Mouse (Mus musculus) thymus, postnatal 0 days (tissue): ENCODE results near the gene Maf. TPM values are rescaled to one million over a fixed set of nuclear protein-coding genes. Genes with fewer than 3 reads are reported as not detected.

ENCODE experiments used
- DNase-seq: peaks from one replicate; pipeline ENCODE4 v3.0.0-alpha.2; 2015; ENCODE audit warnings: low spot score
- polyA plus RNA-seq: library from polyadenylated mRNA; unstranded; fragments of >200 nt; fragmentation: Nextera tagmentation; extraction: Ambion mirVana; gene quantifications from 2 replicates; pipeline ENCODE4 v1.2.1, GENCODE M21; 2015

Maf gene
- 8.5 and 9.3 TPM in 2 replicates for polyA plus RNA-seq

DNA sequence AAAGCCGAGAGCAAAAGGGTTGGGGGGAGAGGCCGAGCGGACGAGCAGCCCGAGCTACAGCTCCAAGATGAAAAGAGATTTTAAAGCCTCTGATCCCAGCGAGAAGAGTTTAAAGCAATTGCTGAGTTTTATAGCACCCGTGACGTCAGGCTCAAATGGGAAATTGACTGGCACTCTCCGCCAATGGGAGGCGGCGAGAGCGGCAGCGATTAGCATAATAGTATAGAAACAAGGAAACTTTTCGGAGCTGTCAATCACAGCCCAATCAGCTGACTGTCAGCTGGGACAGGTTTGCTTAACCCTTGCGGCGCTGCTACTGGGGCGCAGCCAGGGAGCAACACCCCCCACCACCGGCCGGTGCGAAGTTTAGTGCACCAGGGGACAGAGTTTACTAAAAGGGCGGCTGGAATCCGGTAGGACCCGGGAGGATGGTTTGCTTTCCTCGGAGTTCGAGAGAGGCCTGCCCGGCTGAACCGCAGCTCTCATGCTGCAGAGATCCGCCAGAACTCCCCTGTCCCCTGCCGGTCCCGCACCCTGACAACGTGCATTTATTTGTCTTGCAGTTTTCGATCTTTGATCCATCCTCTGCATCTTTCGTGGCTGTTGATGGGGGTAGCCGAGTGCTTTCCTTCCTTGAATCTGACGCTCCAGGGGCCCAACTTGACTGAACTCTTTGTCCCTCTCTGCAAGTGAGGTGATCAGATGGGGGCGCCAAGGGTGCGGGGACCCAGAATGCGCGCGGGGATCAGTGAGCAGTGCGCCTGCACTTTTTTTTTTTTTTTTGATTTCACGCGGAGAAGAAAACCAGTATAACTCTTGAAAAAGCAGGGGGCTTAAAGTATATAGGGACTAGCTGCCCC, at the start of gene Maf:
Maf (minus strand) TSS at position 64 of the 860 bp plus-strand sequence.
- peak; percentile 94 for DNase-seq

DNA sequence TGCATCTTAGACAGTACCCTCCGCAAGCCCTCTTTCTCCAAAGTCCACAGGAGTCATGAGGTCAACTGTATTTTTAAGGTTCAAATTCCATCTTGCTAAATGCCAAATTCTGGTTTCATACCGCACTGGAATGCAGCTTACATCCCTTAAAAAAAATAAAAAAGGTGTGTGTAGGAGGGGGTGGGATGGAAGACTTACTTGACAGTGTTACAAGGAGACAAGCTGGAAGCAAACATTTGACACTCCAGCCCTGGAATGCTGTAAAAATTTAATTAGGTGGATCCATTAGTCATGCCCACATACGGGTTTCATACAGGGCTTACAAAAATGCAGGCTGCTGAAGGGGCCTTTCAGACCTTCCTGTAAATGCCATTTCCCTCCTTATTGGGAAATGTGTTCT, 49.4 kb upstream of the Maf start:
- DNase-seq = no peak

DNA sequence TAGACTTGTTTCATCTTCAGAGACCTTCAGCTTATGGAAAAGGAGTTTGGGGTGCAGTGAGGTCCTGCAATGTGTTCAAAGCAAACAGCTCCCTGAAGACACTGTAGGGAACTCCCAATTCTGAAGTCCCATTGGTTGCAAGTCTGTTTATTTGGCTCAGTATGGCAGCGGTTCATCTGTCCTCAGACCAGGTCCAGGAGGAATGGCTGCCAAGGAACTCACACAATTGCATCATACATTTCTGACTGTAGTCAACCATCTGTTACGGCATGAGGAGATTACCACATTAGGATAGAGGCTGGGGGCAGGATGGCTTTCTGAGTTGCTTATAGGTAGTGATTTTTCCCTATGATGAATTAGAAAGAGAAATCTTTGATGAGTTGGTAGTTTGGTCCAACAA, 48.4 kb upstream of the Maf start:
- DNase-seq = no peak

DNA sequence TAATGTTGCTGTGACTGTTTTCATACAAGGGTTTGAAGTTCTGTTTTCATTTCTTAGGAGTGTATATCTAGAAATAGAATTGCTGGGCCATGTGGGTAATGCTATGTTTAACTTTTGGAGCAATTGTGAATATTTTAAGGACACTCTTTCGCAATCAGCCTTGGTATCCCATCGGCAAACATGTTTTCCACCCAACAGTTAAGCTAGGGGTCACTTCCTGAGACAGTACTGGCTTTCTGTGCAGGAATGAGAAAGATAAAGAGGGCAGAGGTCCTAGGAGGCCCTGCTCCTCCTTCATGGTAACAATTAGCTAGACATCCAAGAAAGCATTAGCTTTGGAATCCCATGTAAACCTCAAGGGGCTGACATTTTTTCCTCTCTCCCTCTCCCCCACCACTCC, 47.1 kb upstream of the Maf start:
- DNase-seq = no peak

DNA sequence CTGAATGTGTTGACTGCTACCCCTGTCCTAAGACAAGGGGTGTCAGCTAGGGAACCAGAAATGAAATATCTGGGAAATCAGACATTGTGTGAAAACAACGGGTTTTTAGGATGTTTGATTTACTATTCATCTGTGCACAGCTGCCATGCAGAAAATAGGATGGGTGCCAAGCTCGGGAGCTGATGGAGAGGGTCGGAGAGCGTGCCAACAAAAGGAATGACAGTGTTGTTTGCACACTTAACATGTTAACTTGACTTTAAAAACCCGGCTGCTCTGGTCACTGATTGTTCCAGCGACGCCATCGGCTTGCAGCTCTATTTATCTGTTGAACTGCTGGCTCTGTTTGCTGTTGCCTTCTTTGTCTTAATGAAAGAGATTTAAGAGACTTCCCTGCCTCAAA, 46.2 kb upstream of the Maf start:
- DNase-seq = no peak

DNA sequence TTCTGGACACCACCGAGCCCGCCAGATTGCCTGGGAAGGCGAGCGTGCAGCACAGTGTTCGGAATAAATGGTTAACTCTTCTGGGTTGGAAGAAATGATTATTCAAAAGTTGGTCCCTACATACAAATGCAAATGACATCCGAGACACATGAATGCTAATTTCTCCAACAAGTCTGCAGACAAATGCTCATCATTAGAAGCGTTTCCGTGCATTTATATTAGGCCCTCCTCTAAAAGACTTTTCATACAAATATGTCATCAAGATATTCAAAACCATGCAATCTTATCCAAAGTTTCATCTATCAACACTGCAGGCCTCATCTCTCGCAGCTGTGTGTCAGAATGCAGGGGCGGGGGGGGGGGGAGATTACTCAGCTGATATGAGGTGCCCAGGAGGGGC, 39.8 kb upstream of the Maf start:
- no peak for DNase-seq

DNA sequence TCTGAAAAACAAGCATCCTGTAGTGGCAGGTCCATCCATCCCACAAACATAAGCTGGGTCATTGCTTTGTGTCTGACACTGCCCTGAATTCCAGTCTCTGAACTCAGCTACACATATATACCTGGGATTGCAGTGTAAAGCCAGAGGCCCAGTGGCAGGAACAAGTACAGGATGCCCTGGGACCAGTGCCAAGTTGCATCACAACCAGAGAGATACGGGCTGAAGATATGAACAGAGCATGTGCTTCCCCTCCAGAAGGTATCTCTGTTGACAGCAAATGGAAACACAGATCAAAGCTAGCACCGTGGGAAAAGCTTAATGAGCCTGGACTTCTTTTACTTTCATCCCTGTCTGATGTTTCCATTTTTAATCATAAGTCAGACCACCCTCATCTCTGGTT, 38.1 kb upstream of the Maf start:
- DNase-seq = no peak

DNA sequence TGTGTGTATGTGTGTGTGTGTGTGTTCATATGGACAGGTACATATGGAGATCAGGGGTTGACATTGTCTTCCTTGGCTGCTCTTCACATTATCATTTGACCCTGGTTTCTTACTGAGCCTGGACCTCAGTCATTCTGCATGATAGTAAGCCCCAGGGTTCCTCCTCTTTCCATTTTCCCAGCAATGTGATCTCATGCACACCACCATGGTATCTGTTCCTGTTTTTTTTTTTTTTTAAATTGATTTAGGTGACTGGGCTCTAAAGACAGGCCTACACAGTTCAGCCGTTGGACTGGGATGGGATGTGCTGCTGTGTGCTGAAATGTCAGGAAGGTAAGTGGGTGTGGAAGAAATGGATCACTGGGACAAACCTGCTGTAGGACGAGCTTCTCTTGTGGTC, 35.8 kb upstream of the Maf start:
- no peak for DNase-seq

DNA sequence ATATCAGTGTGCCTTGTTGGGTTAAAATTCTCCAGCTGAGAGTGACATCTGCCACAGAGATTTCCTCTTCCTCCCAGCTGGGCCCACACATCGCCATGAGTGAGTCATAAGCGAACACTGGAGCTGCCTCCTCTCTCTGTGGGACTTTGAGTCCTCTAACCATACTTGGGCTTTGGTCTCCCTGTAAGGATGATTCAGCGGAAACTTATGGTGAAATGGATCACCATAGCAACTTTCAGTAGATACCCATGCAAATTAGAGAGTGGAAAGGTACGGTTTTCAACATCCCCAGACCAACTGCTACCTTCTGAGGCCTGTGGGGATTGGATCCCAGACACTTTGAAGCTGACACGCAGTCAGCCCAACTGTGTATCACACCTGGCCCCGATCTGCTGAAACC, 35.1 kb upstream of the Maf start:
- DNase-seq = no peak

DNA sequence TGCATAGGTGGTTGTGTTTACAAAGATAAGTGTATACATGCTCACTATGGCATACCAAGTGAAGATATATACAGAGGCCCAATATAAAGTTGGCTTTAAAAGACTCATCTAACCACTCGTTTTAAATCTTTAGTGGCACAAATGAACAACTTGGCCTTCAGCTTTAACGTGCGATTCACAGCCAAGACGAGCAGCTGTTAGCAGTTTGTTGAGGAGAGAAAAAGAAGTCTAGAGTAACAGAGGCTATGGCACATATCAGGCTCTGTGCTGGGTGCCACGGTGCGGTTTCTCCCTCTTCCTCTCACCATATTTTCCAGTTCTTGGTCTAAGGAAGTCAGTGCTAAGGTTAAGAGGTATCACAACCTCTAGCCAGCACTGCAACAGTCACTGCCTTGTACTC, 34.4 kb upstream of the Maf start:
- DNase-seq = no peak

DNA sequence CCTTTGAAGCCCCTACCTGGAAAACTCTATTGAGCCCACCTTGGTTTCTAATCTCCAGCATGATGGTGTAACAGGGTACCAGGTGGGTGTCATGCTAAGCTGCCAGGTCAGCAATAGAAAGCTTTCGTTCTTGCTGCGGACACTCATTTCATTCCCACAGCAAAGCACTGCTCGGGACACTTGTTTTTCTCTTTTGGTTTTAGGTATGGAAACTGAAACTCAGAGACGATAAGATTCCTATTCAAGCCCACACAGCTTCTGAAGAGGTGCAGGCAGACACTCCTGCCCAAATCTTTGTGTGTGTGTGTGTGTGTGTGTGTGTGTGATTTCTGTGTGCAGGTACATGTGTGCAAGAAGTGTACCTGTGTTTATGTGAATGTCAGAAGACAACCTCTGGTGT, 32.2 kb upstream of the Maf start:
- no peak for DNase-seq

DNA sequence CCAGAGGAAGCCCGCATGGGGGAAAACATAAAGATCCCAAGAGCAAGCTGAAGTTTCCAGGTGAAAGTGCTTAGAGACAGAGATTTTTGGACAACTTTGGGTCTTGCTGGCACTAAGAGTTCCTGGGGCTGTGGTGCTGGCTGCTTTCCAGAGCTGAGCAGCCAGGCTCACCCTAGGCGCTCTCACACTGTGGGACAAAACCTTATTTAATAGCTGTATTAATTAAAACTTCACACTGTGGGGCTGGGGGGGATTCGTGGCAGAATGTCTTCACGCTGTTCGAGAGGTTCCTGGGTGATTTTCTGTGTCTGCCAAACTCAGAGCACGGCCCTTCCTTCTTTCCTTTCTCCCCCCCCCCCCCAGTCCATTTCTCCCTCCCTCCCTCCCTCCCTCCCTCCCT, 24.8 kb upstream of the Maf start:
- no peak for DNase-seq

DNA sequence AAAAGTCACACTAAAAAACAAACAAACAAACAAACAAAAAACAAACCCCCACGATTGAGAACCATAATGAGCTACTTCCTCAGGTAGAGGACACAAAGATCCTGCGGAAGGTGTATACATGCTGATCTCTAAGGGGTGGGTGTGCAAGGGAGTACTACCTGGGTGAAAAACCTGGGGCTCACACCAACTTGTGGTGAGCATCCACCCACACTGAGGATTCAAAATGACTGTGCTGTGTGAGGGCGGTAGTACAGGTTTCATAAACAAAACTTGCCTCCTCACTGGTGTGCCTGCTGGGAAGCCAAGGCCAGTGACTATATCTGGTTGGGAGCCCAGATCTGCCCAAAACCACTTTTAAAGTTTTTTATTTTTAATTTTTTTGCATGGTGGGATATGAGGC, 19.2 kb upstream of the Maf start:
- DNase-seq = no peak

DNA sequence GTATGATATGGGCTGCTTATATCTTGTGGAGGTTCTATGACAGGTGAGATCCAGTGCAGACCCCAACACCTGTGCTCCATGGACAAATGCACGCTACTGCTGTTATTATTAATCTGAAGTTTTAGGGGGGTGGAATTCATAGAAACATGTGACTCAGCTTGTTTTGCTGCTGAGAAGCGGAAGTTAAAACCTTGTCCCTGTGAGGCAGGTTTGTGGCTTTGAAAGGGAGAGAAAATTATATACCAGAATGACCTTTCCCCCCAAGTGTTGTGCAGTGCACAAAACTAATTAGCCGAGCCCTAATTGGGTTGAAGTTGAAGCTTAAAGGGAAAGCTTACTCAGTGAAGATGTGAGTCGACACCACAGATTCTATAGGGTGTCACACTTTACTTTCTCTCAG, 18.6 kb upstream of the Maf start:
- no peak for DNase-seq

DNA sequence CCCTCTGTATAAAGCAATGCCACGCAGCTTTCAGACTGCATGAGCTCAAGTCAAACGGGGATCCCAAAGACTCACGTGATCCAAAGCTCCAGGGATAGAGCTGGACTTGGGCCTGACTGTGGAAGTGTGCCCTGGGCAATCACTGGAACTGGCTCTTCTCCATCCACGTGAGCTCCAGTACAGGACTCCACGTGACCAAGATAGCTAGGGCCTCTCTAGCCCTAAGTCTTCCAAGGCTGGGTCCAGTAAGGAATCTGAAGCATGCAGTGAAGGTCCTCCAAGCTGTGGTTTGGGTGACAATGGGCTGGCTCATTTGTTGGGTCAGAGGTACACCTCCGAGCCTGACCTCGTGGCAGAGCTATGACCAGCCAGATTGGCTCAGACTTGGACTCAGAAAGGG, 11.5 kb upstream of the Maf start:
- DNase-seq = no peak

DNA sequence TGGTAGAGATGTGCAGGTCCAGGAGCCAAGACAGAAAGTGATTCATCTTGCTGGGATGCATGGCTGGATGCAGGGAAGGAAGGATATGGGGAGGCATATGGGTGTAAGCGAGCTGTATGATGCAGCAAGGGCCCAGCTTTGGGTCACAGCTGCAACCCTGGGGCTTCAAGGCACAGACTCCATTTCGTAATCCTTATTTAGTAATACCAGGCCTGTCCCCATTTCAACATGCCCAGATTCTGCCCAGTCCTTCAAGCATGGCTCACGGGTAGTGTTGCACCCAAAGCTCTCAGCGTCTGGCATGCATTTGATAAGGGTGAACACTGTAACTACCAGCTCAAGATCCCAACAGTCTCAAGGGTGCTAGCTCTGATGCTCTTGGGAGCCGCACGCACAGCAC, 11.0 kb upstream of the Maf start:
- DNase-seq = no peak

DNA sequence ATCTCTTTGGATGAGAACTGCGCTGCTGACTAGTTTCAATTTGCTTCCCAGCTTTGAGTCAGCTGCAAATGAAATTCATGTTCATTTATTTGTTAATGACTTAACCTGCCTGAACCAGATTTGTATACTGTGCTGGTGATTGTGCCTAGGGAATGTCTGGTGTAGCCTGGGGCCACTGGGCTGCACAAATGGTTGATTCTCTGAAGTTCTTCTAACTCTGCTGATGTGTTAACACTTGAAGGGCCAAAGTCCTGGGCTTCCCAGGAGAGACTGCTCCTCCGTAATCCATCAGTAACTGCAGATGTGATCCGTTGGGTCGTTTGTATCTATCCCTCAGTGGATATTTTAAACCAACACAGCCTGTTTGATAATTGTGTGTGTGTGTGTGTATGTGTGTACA, 7.7 kb upstream of the Maf start:
- DNase-seq = no peak

DNA sequence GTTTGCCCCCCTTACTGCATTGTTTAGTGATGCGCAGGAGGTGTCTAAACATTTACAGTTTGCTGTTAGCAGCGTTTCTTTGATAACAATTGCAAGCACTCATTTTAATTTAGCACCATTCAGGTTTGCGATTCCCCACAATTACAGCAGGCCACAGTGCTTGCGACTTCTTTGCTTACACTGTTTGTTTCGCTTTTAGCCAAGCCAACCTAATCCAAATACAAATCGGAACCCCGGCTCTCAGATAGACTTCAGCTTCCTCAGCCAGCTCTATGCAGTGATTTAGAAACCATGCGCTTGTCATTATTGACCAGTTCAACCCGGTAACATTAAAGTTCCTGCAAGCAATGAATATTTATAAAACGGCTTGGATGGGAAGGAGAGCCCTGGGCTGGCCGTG, 3.5 kb upstream of the Maf start:
- no peak for DNase-seq

DNA sequence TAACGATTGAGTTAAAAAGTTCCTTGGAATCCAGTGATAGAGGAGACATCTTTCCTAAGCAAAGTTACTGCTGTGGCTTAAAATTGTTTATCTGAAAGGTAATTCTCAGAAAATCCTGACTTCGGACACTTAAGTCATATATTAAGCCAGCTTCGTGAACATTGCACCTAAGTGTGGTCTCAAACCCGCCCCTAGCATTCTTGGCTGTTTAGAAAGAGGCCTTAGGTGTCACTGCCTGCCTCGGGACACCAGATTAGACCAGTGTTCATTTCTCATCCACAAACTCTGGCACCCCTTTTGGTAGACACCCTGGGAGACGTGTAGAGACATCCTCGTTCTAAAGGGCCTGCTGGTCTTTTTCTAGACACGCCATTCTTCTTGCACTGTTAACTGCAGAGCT, 2.3 kb upstream of the Maf start:
- no peak for DNase-seq

DNA sequence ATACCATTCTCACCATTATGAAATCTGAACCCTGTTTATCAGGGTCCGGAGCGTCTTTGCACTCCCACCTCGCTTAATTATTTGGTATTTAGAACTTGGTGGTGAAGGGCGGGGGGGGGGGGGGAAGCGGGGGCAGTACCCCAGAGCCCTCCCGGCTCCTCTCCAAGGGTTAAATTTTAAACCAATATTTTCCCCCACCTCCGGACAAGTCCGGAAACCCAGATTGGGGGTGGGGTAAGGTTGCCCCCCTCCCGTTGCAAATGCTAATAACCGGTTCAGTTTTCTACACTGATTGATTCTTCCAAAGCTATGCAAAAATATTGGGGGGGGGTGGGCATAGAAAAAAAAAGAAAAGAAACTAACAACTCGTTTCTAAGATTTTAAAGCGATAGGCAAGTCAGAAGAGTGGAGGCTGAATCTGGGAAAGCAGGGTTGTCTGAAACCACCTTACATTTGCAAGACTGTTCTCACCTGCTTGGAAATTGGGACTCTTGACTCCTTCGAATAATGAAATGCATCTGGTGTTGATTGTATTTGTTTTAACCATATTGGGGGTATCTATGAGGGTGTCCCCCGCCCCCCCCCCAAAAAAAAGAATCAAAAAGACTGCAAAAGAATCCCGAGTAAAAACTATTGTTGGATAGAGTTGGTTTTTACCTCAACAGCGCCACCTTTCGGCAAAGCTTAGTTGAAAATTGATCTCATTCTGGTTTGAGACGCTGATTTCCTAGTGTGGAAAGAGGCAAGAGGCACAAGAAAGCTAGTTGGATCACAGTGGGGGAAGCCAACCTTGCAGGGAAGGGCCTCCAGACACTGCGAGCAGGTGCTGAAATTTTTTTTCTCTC, 1.6 kb upstream of the Maf start:
- peak; percentile 83 for DNase-seq

DNA sequence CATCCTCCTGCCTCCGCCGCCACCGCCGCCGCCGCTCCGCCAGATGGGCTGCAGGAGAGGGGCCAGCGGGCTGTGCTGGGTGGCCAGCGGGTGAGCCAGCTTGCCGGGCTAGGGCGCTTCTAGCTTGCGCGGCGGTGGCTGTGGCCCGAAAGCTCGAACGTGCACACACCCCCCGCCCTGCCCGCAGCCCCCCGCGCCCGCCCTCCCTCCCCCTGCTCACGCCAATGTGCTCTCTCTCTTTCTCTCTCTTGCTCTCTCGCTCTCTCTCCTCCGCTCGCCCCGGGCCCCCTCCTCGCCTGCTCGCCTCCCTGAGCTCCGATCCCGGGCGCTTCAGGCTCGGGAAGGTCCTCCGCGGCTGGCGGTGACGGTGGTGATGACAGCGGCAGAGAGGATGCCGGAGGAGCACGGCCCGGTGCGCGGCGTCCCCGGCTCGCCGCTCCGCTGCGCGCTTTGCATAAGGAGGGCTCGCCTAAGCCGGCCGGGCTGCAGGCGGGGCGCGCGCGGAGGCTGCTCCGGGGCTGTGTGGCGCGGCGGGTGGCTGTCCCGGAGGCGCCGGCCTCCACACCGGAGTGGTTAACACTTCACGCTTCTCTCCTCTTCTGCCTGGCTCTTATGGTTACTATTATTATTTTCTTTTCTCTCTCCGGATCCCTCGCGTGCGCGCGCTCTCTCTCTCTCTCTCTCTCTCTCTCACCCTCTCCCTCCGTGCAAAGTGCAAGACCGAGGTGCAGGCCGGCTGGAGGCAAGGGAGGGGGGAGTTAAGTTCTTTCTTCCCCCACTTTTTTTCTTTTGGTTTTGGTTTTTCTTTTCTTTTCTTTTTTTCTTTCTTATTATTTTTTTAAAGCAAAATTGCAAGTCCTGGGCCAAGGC, 498 bp downstream of the Maf start:
- peak; percentile 70 for DNase-seq

DNA sequence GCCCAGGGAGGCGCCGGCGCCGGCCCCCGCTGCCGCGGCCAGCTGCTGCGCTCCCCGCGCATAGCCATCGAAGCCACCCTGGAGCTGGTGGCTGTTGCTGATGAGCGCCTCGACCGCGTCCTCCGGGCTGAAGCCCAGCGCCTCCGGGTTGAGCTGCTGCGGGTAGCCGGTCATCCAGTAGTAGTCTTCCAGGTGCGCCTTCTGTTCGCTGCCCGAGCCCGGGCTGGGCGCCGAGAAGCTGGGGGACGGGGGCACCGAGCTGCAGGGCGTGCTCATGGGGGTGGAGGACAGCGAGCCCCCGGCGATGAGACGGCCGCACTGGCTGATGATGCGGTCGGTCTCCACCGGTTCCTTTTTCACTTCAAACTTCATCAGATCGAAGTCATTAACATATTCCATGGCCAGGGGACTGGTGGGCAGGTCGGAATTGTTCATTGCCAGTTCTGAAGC, 1.2 kb downstream of the Maf start:
- peak; percentile 31 for DNase-seq
